Mouse (Mus musculus): Measurements from ENCODE around the gene Rbm41. TPM values are rescaled to one million over a fixed set of nuclear protein-coding genes. Genes with fewer than 3 reads are reported as not detected.
A peak's percentile ranks its signal among the peaks of the same experiment; 100 is the strongest.

Gene Rbm41
- total RNA-seq (2021), result 1 to 10 TPM; 7.6 to 7.8 TPM

DNA sequence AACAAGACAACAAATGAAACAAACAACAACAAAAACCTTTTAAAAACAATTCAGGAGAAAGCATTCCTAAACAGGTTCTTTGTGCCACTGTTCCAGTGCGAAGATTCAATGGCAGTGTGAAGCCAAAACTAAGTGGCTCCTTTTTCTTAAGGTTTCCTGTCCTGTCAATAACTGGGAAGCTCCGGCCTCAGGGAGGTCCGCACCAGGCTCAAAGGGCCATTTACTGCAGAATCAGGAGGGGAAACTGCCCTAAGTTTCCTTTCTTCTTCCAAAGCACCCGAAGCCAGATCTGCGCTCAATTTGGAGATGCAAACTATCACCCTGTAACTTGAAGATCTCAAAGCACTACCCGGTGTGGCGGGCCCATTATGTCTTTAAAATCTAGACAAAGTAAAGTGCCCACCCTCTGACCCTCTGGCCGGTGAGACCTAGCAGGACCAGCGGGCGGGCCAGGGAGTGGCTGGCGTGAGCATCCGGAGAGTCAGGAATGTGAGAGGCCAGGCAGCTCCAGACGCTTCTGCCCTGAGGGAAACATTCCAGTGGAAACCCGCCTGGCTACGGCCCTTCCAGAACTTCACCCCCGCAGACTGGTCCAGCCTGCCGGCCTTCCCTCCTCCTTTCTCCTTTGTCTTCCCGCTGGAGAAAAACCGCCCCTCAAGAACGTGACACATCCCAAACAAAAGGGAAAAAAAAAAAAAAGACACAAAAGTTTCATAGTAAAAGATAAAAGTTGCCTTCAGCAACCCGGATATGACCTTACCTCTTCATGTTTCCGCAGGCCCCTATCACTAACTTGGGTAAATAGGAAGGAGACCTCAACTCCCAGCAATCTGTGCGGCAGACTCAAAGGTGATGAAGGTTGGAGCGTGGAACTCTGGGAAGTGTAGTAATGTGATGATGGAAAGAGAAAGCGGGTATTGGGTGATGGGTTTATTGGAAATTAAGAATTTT lies at the start of gene Rbm41:
Gene Rbm41, minus strand, starts transcription at position 856 of the 951 bp plus-strand sequence.
- intact Hi-C loops (cut with DNase I), result loop anchor here (10.0 kb wide), 1 partner anchor 123 kb away; the partner anchor contains the start of gene Morc4
- DNase-seq (ENCODE audit: low spot score), result no peak

DNA sequence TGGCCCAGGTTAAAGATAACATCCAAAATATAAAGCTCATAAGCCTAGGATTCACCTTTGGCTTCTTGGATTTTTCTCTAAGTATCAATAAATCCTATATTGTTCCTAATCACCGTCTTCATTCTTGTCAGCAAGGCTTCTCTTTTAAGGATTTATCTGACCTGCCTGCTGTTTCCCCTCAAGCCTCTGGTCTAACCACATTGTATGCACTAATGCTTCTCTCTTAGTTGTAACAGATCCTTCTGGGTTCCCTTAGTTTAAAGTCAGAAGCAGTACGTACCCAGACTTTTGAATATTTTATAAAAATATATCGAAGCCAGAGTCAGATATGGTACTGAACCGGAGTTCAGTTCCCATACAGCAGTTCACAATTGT lies 283 bp upstream of the Rbm41 start:
- intact Hi-C loops (cut with DNase I), result loop anchor here (10.0 kb wide), 1 partner anchor 124 kb away; the partner anchor contains the start of gene Morc4

DNA sequence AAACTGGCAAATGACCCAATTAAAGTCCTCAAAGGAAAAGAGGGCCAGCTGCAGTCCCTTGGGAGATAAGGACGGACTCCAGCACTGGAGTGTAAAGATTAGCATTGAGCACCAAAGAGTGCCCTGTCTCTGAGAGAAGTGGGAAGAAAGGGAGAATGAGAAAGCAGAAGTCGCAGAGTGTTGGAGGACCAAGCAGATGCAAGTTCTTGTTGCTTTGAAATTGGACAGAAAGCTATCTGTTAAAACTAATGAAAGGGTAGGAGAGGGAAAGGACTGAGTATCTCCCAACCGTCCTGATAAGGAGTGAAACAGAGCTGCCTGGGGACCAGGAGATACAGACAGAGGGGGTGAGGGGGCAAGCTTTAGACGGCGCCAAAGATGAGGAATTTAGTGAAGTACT lies 16.3 kb downstream of the Rbm41 start:
- intact Hi-C loops (cut with DNase I), result no loop called here
- DNase-seq (ENCODE audit: low spot score), result no peak

More for the DNA sequence above, 283 bp upstream of the Rbm41 start:
- no peak for DNase-seq (ENCODE audit: low spot score)

DNA sequence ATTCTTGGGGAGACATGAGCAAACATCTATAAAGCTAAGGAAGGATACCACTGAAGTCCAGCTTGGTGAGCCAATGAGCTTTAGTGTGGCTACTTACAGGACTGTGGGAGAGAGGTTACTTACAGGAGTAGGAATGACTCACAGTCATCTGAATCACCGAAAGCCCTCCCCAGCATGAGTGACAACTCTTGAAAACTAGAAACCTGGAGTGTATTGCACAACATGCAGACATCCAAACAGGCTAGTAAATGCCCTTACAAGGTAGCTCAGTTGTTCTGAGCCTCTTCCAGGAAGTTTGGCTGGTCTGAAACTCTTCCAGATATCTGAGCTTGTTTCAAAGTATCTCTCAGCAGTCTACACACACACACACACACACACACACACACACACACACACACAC lies 64.9 kb downstream of the Rbm41 start:
- DNase-seq (ENCODE audit: low spot score), result no peak
- intact Hi-C loops (cut with DNase I), result no loop called here

DNA sequence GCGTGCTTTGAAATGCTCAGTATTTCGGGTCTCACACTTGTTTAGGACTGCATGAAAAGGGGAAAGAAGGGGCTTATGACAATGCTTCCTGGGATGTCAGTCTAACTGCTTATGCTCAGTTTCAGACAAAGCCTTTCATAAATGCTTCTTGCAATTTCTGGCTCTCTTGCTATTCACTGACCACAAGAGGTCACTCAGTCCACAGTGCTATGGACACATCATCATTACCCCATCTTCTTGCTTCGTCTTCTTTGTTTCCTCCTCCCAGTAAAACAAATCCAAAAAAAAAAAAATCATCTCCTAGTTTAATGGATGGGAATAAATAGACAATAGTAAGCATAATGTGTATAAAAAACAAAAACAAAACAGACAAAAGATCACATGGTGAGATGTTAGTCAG lies 65.9 kb downstream of the Rbm41 start:
- intact Hi-C loops (cut with DNase I), result no loop called here
- DNase-seq (ENCODE audit: low spot score), result no peak

DNA sequence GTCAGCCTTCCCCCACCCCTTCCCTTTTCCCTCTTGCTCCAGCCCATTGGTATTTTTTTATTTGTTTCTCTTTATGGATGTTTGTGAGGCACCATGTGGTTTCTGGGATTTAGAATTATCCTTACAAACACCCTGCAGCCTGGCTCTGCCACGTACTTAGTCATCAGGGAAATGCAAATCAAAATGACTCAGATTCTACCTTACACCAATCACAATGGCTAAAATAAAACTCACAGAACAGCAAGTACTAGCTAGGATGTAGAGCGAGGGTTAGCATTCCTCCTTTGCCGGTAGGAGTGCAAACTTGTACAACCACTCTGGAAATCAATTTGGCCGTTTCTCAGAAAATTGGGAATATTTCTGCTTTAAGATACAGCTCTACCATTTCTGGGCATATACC lies 77.8 kb downstream of the Rbm41 start:
- no peak for DNase-seq (ENCODE audit: low spot score)
- intact Hi-C loops (cut with DNase I), result no loop called here

DNA sequence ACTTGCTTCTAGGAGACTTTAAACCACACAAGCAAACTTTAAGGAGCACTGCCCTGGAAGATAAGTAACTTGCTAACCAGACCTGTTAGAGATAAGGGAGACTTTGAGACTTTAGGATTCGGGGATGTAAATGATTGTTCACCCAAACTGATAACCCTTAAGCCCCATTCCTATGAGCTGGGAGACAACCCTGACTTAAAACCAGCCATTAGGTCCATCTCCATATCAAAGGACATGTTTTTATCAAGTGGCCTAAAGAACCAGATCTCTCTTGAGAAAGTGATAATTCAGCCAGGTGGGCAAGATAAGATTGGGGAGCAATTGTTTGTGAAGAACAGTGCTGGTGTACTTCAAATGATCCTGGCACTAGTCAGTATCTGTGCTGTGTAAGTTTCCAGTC lies 107.0 kb downstream of the Rbm41 start:
- no peak for DNase-seq (ENCODE audit: low spot score)
- intact Hi-C loops (cut with DNase I), result no loop called here

DNA sequence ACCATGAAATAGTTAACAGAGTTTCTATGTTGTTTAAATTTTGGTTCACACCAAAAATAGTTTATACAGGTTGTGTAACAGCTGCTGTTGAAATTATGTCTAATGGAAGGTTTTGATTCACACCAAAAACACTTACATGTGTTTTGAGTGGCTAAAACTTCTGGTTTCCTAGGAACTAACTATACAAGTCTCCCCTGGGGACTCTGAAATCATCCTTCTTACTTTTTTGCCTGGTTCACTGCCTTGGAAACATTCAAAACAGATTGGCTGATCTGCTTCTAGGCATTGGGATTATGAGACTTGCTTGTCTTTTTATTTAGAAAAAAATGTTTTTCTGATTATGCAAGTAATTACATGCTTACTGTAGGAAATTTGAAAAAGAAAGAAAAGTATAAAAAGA lies 115.2 kb downstream of the Rbm41 start:
- intact Hi-C loops (cut with DNase I), result no loop called here
- no peak for DNase-seq (ENCODE audit: low spot score)

DNA sequence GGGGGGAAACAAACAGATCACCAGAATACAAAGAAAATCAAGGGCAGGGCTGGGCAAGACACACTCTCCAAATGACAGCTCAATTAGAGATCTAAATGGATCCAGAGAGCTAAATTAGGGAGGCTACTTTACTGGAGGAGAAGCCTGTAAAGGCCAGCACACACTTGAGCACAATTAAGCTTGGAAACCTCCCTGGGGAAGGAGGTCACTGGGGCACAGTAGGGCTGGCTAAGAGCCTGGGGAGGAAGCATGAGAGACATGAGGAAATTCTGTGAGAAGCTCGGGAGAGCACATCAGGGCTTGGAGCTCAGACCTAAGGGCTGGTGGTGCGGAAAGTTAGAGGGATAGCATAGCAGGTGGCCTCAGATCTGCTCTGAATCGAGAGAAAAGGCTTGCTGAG lies 120.5 kb downstream of the Rbm41 start:
- no peak for DNase-seq (ENCODE audit: low spot score)
- intact Hi-C loops (cut with DNase I), result loop anchor here (10.0 kb wide), 1 partner anchor 117 kb away; the partner anchor contains the start of gene Rbm41

DNA sequence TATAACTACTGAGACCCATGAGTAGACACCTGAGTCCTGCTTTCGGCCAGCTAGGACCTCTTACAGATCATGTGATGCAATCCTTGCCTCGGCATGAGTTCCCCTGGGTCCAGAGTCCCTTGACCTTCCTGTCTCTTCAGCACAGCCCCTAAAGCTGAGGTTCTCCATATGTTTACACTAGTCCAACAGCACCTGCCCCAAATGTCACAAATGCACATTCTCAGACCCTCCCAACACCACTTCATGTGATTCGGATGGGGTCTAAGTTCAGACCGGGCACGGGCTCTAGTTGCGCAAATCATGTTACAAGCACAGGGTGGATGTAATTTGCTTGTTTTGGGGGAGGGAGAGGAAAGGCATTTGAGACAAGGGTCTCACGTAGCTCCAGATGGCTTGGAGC lies 121.3 kb downstream of the Rbm41 start:
- DNase-seq (ENCODE audit: low spot score), result no peak
- intact Hi-C loops (cut with DNase I), result loop anchor here (10.0 kb wide), 1 partner anchor 118 kb away; the partner anchor contains the start of gene Rbm41

DNA sequence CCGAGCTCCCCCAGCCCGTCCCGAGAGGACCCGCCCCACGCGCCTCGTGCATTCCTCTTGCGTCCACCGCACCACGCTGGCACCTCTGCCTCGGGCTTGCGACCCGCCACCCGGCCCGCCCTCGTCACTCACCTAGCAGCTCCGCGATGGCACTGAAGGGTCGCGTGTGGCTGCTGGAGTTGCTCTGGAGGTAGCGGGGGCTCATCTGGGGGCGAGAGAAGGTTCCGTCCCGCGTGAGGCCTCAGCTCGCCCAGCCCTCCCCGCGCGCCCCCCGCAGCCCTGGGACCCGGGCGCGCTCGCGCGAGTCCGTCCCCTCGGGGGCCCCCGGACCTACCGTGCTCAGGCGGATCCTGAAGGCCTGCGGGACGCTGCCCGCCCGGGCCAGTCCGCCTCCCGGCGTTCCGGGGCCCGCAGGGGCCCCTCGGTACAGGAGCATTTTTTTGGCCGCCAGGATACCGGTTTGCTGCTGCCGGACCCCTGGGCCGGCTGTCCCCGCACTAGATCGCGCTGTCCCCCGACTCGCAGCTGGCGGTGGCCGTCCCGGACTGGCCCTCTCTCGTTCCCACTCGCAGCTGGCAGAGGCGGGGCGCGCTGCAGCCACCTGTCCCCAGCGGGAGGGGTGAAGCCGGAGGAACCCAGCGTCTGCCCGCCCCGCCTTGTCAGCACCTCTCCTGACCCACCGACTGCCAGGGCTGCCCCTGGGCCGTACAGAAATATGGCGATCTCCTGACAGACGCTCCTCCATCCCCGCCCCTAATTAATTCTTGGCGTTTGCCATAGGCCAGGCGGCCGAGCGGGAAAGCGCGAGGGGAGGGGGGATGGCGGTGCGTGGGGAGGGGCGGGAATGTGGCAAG lies 127.2 kb downstream of the Rbm41 start, which contains the start of gene Morc4:
Gene Morc4, minus strand, starts transcription at position 740 of the 854 bp plus-strand sequence.
- peak; percentile 40 for DNase-seq (ENCODE audit: low spot score)
- intact Hi-C loops (cut with DNase I), result loop anchor here (10.0 kb wide), 1 partner anchor 124 kb away; the partner anchor contains the start of gene Rbm41

DNA sequence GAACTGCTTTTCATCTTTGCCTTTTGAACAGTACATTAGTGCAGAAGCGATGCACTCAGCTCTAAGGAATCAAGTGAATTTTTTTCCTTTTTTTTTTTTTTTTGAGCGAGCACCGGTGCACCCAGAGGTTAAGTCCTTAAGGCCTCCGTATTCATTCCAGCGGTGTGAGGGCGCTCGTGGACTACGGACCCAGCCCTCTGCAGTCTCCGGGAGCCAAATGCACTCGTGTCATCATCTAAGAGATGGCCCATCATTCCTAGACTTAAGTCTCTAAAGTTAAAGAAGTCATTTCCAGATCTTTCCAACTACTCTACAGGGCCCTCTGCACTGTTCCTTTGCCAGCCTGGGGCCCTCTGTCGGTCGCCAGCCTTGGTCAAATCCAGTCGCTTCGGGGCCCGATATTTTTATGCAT lies 128.1 kb downstream of the Rbm41 start:
- intact Hi-C loops (cut with DNase I), result loop anchor here (10.0 kb wide), 1 partner anchor 124 kb away; the partner anchor contains the start of gene Rbm41
- DNase-seq (ENCODE audit: low spot score), result peak; percentile 6

DNA sequence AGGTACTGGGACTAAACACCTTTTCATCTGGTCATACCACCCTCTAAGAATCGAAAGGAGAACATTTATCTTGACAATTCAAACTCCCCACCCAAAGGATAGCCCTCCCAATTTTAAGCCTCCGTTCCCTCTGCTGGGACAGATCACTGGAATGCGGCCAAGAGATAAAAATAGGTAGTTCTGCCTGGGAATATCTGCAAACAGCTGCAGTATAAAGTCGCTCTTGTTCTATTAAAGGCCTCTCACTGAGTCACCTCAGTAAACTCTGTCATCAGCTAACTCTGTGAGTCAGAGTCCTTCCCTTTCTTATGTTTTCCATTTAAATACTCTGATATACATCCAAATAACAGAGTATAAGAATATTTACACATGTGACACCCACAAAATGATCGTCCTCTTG lies 139.0 kb downstream of the Rbm41 start:
- intact Hi-C loops (cut with DNase I), result no loop called here

DNA sequence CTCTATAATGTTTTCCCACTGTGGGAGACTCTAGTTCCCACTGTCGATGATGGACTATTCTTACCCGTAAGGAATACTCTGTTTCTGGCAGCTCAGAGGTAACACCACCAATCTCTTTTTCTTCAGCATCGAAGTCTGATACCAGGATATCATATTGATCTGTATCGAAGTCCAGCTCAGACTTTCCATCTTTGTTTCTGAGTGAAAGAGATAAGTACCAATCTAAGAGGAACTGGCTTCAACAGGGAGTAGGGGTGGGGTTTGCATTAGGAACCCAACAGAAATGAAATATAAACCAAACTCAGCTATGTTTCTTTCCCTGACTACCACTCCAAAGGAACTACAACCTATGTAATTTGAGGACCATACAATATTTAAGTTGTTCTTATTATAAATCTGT lies 143.6 kb downstream of the Rbm41 start:
- intact Hi-C loops (cut with DNase I), result no loop called here

More for the DNA sequence above, 139.0 kb downstream of the Rbm41 start:
- no peak for DNase-seq (ENCODE audit: low spot score)

DNA sequence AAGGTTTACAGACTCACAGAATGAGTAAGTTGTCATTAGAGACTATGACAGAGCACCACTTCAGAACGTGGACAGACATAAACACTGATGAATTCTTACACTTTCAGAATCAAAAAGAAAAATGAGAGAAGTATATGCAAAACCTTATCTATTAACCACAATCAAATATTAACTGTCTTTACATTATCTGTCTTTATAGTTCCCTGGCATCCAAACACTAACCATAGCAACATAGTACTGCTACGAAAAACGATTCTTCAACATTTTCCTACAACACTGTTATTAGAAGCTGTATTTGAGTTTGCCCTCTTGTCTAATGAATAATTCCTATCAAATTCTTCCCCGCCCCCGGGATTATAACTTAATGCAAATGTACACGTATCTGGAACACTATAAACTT lies 157.3 kb downstream of the Rbm41 start:
- intact Hi-C loops (cut with DNase I), result no loop called here
- DNase-seq (ENCODE audit: low spot score), result no peak

More for the DNA sequence above, 143.6 kb downstream of the Rbm41 start:
- no peak for DNase-seq (ENCODE audit: low spot score)

Other genes starting within 250 kb of the Rbm41 start
- gene Ripply1, start 216.2 kb downstream of the Rbm41 start, total RNA-seq (2021), result not detected
- not detected for gene Cldn2, start 197.8 kb downstream of the Rbm41 start, total RNA-seq (2021)
- 1 to 10 TPM; 5.2 to 5.3 TPM for gene Morc4, start 126.9 kb downstream of the Rbm41 start, total RNA-seq (2021)
- not detected for gene Nup62cl, start 64.1 kb upstream of the Rbm41 start, total RNA-seq (2021)
- gene Pih1h3b, start 64.3 kb upstream of the Rbm41 start, total RNA-seq (2021), result not detected

Data from heart, postnatal 25 days (tissue).